ENCODE assay signal across 10 mouse cellular contexts in genomic region chr12:43827296-43827695, GRCm38 (mm10).
A peak's percentile ranks its signal among the peaks of the same experiment; 100 is the strongest.
DNase-seq lines count a peak whose midpoint lies in the region; ATAC-seq and TF ChIP-seq lines count a peak whose summit lies in the region.
"Had no signal": no experiment of that assay in that cellular context is flagged by ENCODE, and none has a peak within 500 bp of the region (broad histone marks: within the 10 kb centered on the region; RNA-seq: fewer than 3 reads in every experiment).

No protein-coding gene starts in this region.

- DNase-seq in kidney, postnatal 0 days (ENCODE audit: low spot score) = peak; percentile 55
- no peak for DNase-seq in kidney, adult 11 months
- peak; percentile 24 for DNase-seq in NIH3T3 (ENCODE audit: low read depth)
- DNase-seq in frontal cortex, adult 2 months (ENCODE audit: extremely low spot score in 1 of 2, low spot score in 1 of 2) = peak; percentile 88 to 94
- peak; percentile 71 to 80 for DNase-seq in right cerebral cortex, adult 2 months (ENCODE audit: low spot score in 2 of 2)
- no peak for DNase-seq in lung, postnatal 10 days
- no peak for DNase-seq in lung, postnatal 14 days
- DNase-seq: cerebellum, postnatal 36 days had no signal

- H3K27me3 ChIP-seq in kidney, postnatal 0 days (ENCODE audit: insufficient read depth, low read length) = no peaks in the 10 kb centered on the region
- H3K27me3 ChIP-seq: lung, embryonic 15.5 days had no signal

- ATAC-seq in kidney, postnatal 0 days (replicated peaks; ENCODE audit: low FRiP score, low read depth) = no peak; the same call in 1 of the 2 replicates
- no peak for ATAC-seq in granulocyte monocyte progenitor cell, adult 5-6 weeks (replicated peaks; ENCODE audit: poor library complexity, severe bottlenecking)

- H3K4me1 ChIP-seq in kidney, postnatal 0 days (replicated peaks; ENCODE audit: insufficient read depth, low read length) = peaks cover 7% of the 10 kb centered on the region
- H3K4me1 ChIP-seq: lung, embryonic 15.5 days had no signal

- H3K36me3 ChIP-seq in kidney, postnatal 0 days (ENCODE audit: insufficient read depth, low read length) = no peaks in the 10 kb centered on the region
- H3K36me3 ChIP-seq: lung, embryonic 15.5 days had no signal

- H3K27ac ChIP-seq in kidney, postnatal 0 days = no peak overlapping the region
- H3K27ac ChIP-seq: lung, embryonic 15.5 days had no signal

- H3K4me3 ChIP-seq in kidney, postnatal 0 days (replicated peaks; ENCODE audit: low read depth, low read length) = no peak overlapping the region
- H3K4me3 ChIP-seq: lung, embryonic 15.5 days had no signal

- TF ChIP-seq CTCF in kidney, postnatal 0 days (IDR thresholded peaks at IDR 0.05; ENCODE audit: low read depth) = no peak

- WGBS in kidney, postnatal 0 days = 11% methylated on average over 3 of the region's 3 CpGs

- H3K4me2 ChIP-seq in kidney, postnatal 0 days (ENCODE audit: low read length) = no peak overlapping the region
- H3K4me2 ChIP-seq: lung, embryonic 15.5 days had no signal

- no peaks in the 10 kb centered on the region for H3K9me3 ChIP-seq in kidney, postnatal 0 days (replicated peaks; ENCODE audit: low read length)
- H3K9me3 ChIP-seq: lung, embryonic 15.5 days had no signal

- no peak overlapping the region for H3K9ac ChIP-seq in kidney, postnatal 0 days (ENCODE audit: low read depth, low read length)
- H3K9ac ChIP-seq: lung, embryonic 15.5 days had no signal

Comparison
In these comparisons a context has a peak if more than half of its experiments do, and no peak if none do; other contexts are left out.
1. DNase-seq: peak in kidney, postnatal 0 days (single experiment), NIH3T3 (single experiment), frontal cortex, adult 2 months (2 of 2) and right cerebral cortex, adult 2 months (2 of 2); none in kidney, adult 11 months (single experiment), lung, postnatal 10 days (single experiment) and lung, postnatal 14 days (single experiment).